Mouse (Mus musculus): ENCODE data around the gene Zdhhc3. TPM values are rescaled to one million over a fixed set of nuclear protein-coding genes. Genes with fewer than 3 reads are reported as not detected.

Gene Zdhhc3
- total and polyA plus RNA-seq, 2 experiments from 2014 or later: 75.5 to 85.3 TPM

DNA sequence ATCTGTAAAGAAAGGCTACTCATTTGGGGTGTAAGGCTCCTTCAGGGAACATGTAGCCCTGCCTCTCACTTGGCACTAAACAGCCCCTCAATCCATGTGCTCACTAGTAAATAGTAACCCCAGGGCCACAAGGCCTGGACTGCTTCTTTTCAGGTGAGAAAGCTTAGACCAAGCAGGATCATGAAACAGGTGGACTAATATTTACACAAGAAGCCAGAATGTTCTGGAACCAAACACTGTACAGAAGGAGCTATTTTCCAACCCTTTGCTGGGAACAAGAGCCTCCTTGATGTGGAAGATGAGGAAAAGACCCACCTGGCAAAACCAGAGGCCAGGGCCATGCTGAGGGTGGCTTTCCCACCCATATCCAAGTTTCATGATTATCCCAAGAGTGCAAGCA lies 9.6 kb downstream of the Zdhhc3 start:
- no peaks in the 10 kb centered on the region for H3K27me3 ChIP-seq (ENCODE audit: insufficient read depth, low read length)
- H3K9ac ChIP-seq: no peak overlapping the region
- no peak for ATAC-seq

DNA sequence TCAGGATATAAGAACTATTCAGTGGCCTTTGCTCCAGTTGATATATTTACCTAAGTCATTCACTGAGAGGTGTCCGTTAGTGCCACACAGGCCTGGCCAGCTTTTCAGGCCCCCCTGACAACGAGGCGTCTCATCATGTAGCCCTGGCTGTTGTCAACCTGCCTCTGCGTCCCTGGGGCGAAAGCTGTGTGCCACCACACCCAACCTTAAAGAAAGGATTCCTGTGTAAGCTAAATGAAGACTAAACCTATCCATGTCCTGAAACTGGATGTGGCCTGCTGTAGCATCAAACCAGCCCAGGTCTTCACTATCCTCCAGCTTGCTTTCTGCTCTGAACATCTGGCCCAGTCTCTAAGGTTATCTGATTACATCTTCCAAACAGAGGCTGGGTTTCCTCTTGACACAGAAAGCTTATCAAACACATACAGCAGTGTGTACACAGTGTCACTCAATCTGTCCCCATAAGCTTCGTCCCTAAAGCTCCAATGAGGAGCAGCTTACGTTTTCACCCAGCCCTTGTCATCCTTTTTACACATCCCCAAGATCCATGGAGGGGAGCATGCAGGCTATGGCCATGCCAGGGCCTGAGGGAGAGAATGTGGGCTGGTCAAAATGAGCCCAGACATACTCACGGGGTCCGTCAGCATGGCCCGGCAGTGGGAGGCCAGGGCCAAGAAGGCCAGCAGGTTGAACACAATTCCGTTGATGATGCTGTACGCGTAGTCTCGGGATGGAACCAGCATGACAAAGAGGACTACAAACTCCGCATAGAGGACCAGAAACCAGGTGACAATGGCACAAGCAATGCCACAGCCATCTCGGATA lies 13.2 kb downstream of the Zdhhc3 start:
- Histone ChIP-seq H3K27ac (ENCODE audit: low read depth, low read length) (no peak overlapping the region), H3K4me2 (ENCODE audit: low read depth) (no peak overlapping the region), H3K4me3 (ENCODE audit: low read depth, low read length) (no peak overlapping the region), H3K36me3 (ENCODE audit: insufficient read depth) (peaks cover 63% of the 10 kb centered on the region), H3K9ac (no peak overlapping the region), H3K9me3 (ENCODE audit: low read length) (no peaks in the 10 kb centered on the region), H3K4me1 (ENCODE audit: insufficient read depth) (no peaks in the 10 kb centered on the region), H3K27me3 (ENCODE audit: insufficient read depth, low read length) (no peaks in the 10 kb centered on the region)
- WGBS: 95% methylated on average over 16 of the region's 16 CpGs
- TF ChIP-seq CTCF (IDR thresholded peaks at IDR 0.05; ENCODE audit: low read depth): no peak
- no peak for DNase-seq
- ATAC-seq: no peak

More for the DNA sequence above, 9.6 kb downstream of the Zdhhc3 start:
- H3K4me1 ChIP-seq (ENCODE audit: insufficient read depth): no peaks in the 10 kb centered on the region
- H3K4me2 ChIP-seq (ENCODE audit: low read depth): no peak overlapping the region
- H3K36me3 ChIP-seq (ENCODE audit: insufficient read depth): peaks cover 31% of the 10 kb centered on the region
- no peak overlapping the region for H3K4me3 ChIP-seq (ENCODE audit: low read depth, low read length)
- no peak for DNase-seq
- no peaks in the 10 kb centered on the region for H3K9me3 ChIP-seq (ENCODE audit: low read length)
- no peak overlapping the region for H3K27ac ChIP-seq (ENCODE audit: low read depth, low read length)
- no peak for TF ChIP-seq CTCF (IDR thresholded peaks at IDR 0.05; ENCODE audit: low read depth)

DNA sequence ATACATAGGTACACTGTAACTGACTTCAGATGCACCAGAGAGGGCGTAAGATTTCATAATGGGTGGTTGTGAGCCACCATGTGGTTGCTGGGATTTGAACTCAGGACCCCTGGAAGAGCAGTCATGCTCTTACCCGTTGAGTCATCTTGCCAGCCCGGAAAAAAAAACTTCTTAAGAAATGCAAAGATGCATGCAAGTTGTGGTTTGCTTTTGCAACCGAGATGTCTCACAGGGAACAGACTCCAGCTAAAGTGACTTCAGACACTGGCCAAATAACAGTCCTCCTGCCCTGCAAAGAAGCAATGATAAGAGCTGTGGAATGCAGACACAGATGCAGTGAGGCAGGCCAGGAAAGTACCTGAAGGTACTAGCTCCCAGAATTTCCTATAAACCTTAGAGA lies 22.2 kb downstream of the Zdhhc3 start:
- Histone ChIP-seq H3K27me3 (ENCODE audit: insufficient read depth, low read length) (no peaks in the 10 kb centered on the region), H3K36me3 (ENCODE audit: insufficient read depth) (peaks cover 62% of the 10 kb centered on the region), H3K4me2 (ENCODE audit: low read depth) (no peak overlapping the region), H3K27ac (ENCODE audit: low read depth, low read length) (no peak overlapping the region), H3K4me3 (ENCODE audit: low read depth, low read length) (no peak overlapping the region), H3K4me1 (ENCODE audit: insufficient read depth) (no peaks in the 10 kb centered on the region), H3K9me3 (ENCODE audit: low read length) (no peaks in the 10 kb centered on the region), H3K9ac (no peak overlapping the region)
- TF ChIP-seq CTCF (IDR thresholded peaks at IDR 0.05; ENCODE audit: low read depth): no peak
- WGBS: 95% methylated on average over 4 of the region's 4 CpGs
- no peak for ATAC-seq
- no peak for DNase-seq

- ATAC-seq (no peak), DNase-seq (no peak)
- Histone ChIP-seq H3K4me1 (ENCODE audit: insufficient read depth) (no peaks in the 10 kb centered on the region), H3K9me3 (ENCODE audit: low read length) (no peaks in the 10 kb centered on the region), H3K4me3 (ENCODE audit: low read depth, low read length) (no peak overlapping the region), H3K27me3 (ENCODE audit: insufficient read depth, low read length) (no peaks in the 10 kb centered on the region), H3K36me3 (ENCODE audit: insufficient read depth) (peaks cover 69% of the 10 kb centered on the region), H3K9ac (no peak overlapping the region), H3K4me2 (ENCODE audit: low read depth) (no peak overlapping the region), H3K27ac (ENCODE audit: low read depth, low read length) (no peak overlapping the region)
- WGBS: 84% methylated on average over 3 of the region's 3 CpGs
- no peak for TF ChIP-seq CTCF (IDR thresholded peaks at IDR 0.05; ENCODE audit: low read depth)
These were observed 25.4 kb downstream of the Zdhhc3 start for GRCm38 (mm10) chr9:123087558-123087957.

DNA sequence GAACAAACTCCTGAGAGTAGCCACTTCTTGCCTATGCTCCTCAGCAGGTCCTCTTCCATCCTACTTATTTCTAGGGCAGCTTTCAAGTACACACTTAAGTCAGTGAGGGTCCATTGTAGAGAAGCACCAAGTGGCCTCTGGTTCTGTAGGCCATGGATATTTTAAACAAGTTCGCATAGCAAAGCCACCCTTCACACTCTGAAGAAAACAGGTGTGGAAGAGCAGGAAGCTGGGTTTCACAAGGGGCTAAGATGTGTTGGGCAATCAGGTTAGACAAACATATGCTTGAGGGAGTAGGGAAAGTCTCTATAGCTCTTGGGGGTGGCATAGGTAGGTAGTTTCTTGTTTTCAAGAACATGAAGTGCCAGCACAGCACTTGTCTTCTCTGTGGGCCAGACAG lies 27.6 kb downstream of the Zdhhc3 start:
- DNase-seq (no peak), ATAC-seq (no peak)
- Histone ChIP-seq H3K9me3 (ENCODE audit: low read length) (no peaks in the 10 kb centered on the region), H3K36me3 (ENCODE audit: insufficient read depth) (peaks cover 83% of the 10 kb centered on the region), H3K4me2 (ENCODE audit: low read depth) (no peak overlapping the region), H3K4me1 (ENCODE audit: insufficient read depth) (no peaks in the 10 kb centered on the region), H3K4me3 (ENCODE audit: low read depth, low read length) (no peak overlapping the region), H3K27ac (ENCODE audit: low read depth, low read length) (no peak overlapping the region), H3K9ac (no peak overlapping the region), H3K27me3 (ENCODE audit: insufficient read depth, low read length) (no peaks in the 10 kb centered on the region)
- no peak for TF ChIP-seq CTCF (IDR thresholded peaks at IDR 0.05; ENCODE audit: low read depth)
- whole genome bisulfite sequencing: 84% methylated on average over 1 of the region's 1 CpGs

DNA sequence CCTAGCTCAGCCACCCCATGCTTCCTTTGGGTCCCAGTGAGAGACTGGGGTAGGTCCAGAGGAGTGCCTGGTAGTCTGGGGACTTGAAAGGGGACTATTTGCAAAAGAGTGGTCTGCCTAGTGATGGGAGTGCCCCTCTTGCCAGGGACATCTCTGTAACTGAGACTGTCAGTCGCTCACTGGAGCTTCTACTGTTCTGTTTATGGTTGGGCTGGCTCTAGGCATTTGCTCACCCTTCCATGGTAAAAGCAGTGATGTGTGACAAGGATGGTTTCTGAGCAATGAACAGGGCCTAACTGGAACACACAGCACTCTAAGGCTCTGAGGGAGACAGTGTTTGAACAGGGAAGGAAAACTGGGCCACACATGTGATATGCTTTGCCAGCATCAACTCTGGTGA lies 32.2 kb downstream of the Zdhhc3 start:
- H3K36me3 ChIP-seq (ENCODE audit: insufficient read depth): peaks cover 81% of the 10 kb centered on the region
- WGBS: 76% methylated on average over 1 of the region's 1 CpGs
- H3K4me2 ChIP-seq (ENCODE audit: low read depth): no peak overlapping the region
- ATAC-seq (no peak), DNase-seq (no peak)
- H3K9me3 ChIP-seq (ENCODE audit: low read length): no peaks in the 10 kb centered on the region
- H3K27me3 ChIP-seq (ENCODE audit: insufficient read depth, low read length): no peaks in the 10 kb centered on the region
- TF ChIP-seq CTCF (IDR thresholded peaks at IDR 0.05; ENCODE audit: low read depth): no peak
- no peaks in the 10 kb centered on the region for H3K4me1 ChIP-seq (ENCODE audit: insufficient read depth)
- no peak overlapping the region for H3K4me3 ChIP-seq (ENCODE audit: low read depth, low read length)
- H3K27ac ChIP-seq (ENCODE audit: low read depth, low read length): no peak overlapping the region
- H3K9ac ChIP-seq: no peak overlapping the region

DNA sequence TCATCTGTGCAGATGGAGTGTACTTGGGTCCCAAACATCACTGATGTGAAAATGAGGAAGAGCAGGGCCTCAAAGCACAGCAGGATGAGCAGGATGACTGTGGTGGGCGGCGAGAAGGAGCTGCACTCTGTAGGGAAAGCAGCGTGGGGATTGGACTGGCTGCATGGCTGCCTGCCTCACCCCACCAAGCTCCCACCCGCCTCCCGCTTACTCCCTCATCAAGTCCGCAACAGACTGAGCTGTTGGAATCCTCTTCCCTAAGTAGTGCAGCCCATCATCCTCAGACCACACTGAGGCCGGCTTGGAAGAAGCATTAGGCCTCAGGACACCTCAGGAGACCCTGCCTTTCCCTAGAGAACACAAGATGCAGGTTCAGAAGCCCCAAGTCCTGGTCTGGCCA lies 32.6 kb downstream of the Zdhhc3 start:
- H3K4me1 ChIP-seq (ENCODE audit: insufficient read depth): no peaks in the 10 kb centered on the region
- ATAC-seq (no peak), DNase-seq (no peak)
- H3K4me3 ChIP-seq (ENCODE audit: low read depth, low read length): no peak overlapping the region
- H3K27me3 ChIP-seq (ENCODE audit: insufficient read depth, low read length): no peaks in the 10 kb centered on the region
- H3K27ac ChIP-seq (ENCODE audit: low read depth, low read length): no peak overlapping the region
- H3K9ac ChIP-seq: no peak overlapping the region
- no peak for TF ChIP-seq CTCF (IDR thresholded peaks at IDR 0.05; ENCODE audit: low read depth)
- WGBS: 88% methylated on average over 7 of the region's 7 CpGs
- no peak overlapping the region for H3K4me2 ChIP-seq (ENCODE audit: low read depth)
- H3K9me3 ChIP-seq (ENCODE audit: low read length): no peaks in the 10 kb centered on the region
- H3K36me3 ChIP-seq (ENCODE audit: insufficient read depth): peaks cover 77% of the 10 kb centered on the region

Data from forebrain, postnatal 0 days (tissue).